Mouse (Mus musculus) thymus, postnatal 25 days (tissue): ENCODE measurements at regions not wholly inside any gene's neighbourhood (a gene's known extent, or its start where the extent isn't known, plus 50 kb on each side); places are given as distances from the start of the nearest gene placed in this dataset.

ENCODE experiments used
- DNase-seq: peaks from one replicate; pipeline ENCODE4 v3.0.0; 2022

GRCm38 (mm10) chr8:77870264-77870663 is 146.0 kb upstream of the Ednra start:
- no peak for DNase-seq

GRCm38 (mm10) chr8:77872771-77873170 is 148.5 kb upstream of the Ednra start:
- no peak for DNase-seq

GRCm38 (mm10) chr8:77919776-77920175 is 195.5 kb upstream of the Ednra start:
- DNase-seq = no peak

- DNase-seq = no peak
Observed at GRCm38 (mm10) chr8:77921868-77922267, 197.6 kb upstream of the Ednra start.

- no peak for DNase-seq
Observed at GRCm38 (mm10) chr8:77947702-77948101, 223.4 kb upstream of the Ednra start.

- no peak for DNase-seq
Observed at GRCm38 (mm10) chr8:77949640-77950039, 225.4 kb upstream of the Ednra start.

GRCm38 (mm10) chr8:77958814-77959372 is 234.6 kb upstream of the Ednra start:
- DNase-seq = no peak

- no peak for DNase-seq
Observed at GRCm38 (mm10) chr8:77963102-77963698, 238.9 kb upstream of the Ednra start.

GRCm38 (mm10) chr8:77970378-77970777 is 242.7 kb upstream of the Ttc29 start:
- no peak for DNase-seq

- no peak for DNase-seq
Observed at GRCm38 (mm10) chr8:77973714-77974113, 239.4 kb upstream of the Ttc29 start.

- DNase-seq = no peak
Observed at GRCm38 (mm10) chr8:77979106-77979505, 234.0 kb upstream of the Ttc29 start.

GRCm38 (mm10) chr8:77980701-77981100 is 232.4 kb upstream of the Ttc29 start:
- DNase-seq = no peak

GRCm38 (mm10) chr8:77982031-77982430 is 231.1 kb upstream of the Ttc29 start:
- DNase-seq = no peak

GRCm38 (mm10) chr8:77983476-77983875 is 229.6 kb upstream of the Ttc29 start:
- no peak for DNase-seq

- no peak for DNase-seq
Observed at GRCm38 (mm10) chr8:77987237-77987636, 225.9 kb upstream of the Ttc29 start.

GRCm38 (mm10) chr8:77988291-77989056 is 224.6 kb upstream of the Ttc29 start:
- no peak for DNase-seq

- no peak for DNase-seq
Observed at GRCm38 (mm10) chr8:77991050-77991449, 222.0 kb upstream of the Ttc29 start.

- no peak for DNase-seq
Observed at GRCm38 (mm10) chr8:78000303-78000702, 212.8 kb upstream of the Ttc29 start.

- DNase-seq = no peak
Observed at GRCm38 (mm10) chr8:78001656-78002055, 211.4 kb upstream of the Ttc29 start.

- no peak for DNase-seq
Observed at GRCm38 (mm10) chr8:78002071-78002470, 211.0 kb upstream of the Ttc29 start.

GRCm38 (mm10) chr8:78003888-78004543 is 209.1 kb upstream of the Ttc29 start:
- DNase-seq = peak; percentile 47

GRCm38 (mm10) chr8:78004891-78005290 is 208.2 kb upstream of the Ttc29 start:
- DNase-seq = no peak

GRCm38 (mm10) chr8:78013101-78013500 is 200.0 kb upstream of the Ttc29 start:
- DNase-seq = no peak
